Mouse (Mus musculus) megakaryocyte, adult 5-6 weeks (primary cell): ENCODE measurements around the gene Zbtb21. TPM values are rescaled to one million over a fixed set of nuclear protein-coding genes. Genes with fewer than 3 reads are reported as not detected.

Experiments used
- total RNA-seq, 2 experiments: library from RNA; stranded (forward) in 1 of 2; stranded (reverse) in 1 of 2; fragments of 153-499, 151-499 nt in 1 of 2; fragments of 221-1000, 200-1000 nt in 1 of 2; gene quantifications; 2 replicates each; pipeline versions ENCODE4 v1.2.3 to v1.2.4; 2015 to 2017

The Zbtb21 gene
- total RNA-seq, 2 experiments from 2014 or later: 10.6 to 12.1 TPM

Other genes starting within 250 kb of the Zbtb21 start
- gene Ripk4, start 198.8 kb downstream of the Zbtb21 start, total RNA-seq (2015): not detected in 2 replicates
- 0.04 TPM in 1 of 2 replicates, not detected in the other for gene Ripk4, start 198.8 kb downstream of the Zbtb21 start, total RNA-seq (2017)
- gene Prdm15, start 110.8 kb downstream of the Zbtb21 start, total RNA-seq (2015): 7.2 and 7.9 TPM in 2 replicates
- gene Prdm15, start 110.8 kb downstream of the Zbtb21 start, total RNA-seq (2017): 4.3 and 6.1 TPM in 2 replicates
- 9.1 and 17.9 TPM in 2 replicates for gene C2cd2, start within 50 bp of the Zbtb21 start, total RNA-seq (2015)
- 12.2 and 15.9 TPM in 2 replicates for gene C2cd2, start within 50 bp of the Zbtb21 start, total RNA-seq (2017)
- gene B230307C23Rik, start 34.7 kb upstream of the Zbtb21 start, total RNA-seq (2015): 18.9 and 35.4 TPM in 2 replicates
- gene B230307C23Rik, start 34.7 kb upstream of the Zbtb21 start, total RNA-seq (2017): 26.6 and 85.3 TPM in 2 replicates
- gene A630089N07Rik, start 119.8 kb upstream of the Zbtb21 start, total RNA-seq (2015): 12.4 and 12.8 TPM in 2 replicates
- 10.3 and 13.7 TPM in 2 replicates for gene A630089N07Rik, start 119.8 kb upstream of the Zbtb21 start, total RNA-seq (2017)